Mouse (Mus musculus): ENCODE results near the gene Haus5. TPM values are rescaled to one million over a fixed set of nuclear protein-coding genes. Genes with fewer than 3 reads are reported as not detected.

The Haus5 gene
- polyA plus RNA-seq, 1 experiment, result 17.1 TPM

DNA sequence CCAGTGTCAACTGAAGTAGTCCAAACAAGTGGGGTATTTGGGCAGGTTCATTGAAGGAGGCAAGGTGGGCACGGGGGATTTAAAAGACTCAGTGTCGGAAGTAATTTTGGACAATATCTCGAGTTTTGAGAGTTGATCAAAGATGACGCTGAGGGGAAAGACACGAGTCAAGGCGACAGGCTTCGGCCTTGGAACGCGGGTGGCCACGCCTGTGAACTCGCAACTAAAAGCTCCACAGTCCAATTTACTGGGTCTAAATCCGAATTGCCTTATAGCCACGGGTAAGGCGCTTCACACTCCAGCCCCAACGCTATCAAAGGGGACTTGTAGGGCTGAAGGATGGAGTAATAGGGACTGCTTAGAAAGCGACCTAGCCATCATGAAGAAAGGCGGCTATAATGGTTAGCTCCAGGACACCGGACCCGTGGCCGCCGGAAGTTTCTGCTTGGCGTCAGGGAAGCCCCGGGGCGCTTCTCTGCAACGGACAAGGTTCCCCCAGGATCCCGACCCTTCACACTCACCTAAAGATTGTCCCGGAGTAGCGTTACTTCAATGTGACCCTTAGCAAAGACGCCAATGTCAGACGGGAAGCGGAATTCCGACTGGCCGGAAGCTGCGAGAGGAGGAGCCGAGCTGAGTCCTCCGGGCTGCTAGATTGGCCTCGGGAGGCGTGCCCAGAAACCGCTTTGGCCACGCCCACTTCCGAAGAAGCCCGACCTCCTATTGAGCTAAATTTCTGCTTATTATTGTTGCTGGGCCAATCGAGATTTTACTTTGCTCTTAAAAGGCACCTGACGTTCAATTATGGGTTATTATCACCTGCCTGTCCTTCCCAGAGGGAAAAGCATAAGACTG lies 39.0 kb downstream of the Haus5 start, which contains the start of gene Cox6b1:
TSS of gene Cox6b1 (minus strand) at position 622 of the 855 bp plus-strand sequence.
- H3K27ac ChIP-seq (ENCODE audit: insufficient read depth, low read length), result peak within 1 kb of the TSS; percentile 65
- H3K27me3 ChIP-seq (ENCODE audit: control insufficient read depth, insufficient read depth, low read length), result no peaks in the 10 kb centered on the region
- H3K4me1 ChIP-seq (ENCODE audit: control insufficient read depth, insufficient read depth, low read length), result peaks cover 3% of the 10 kb centered on the region; the same call in 1 of the 2 replicates
- 1% methylated on average over 44 of the region's 44 CpGs for WGBS
- H3K4me3 ChIP-seq (replicated peaks; ENCODE audit: insufficient read depth, low read depth, low read length), result peak within 1 kb of the TSS; percentile 98
- DNase-seq, result peak; percentile 85 to 88
- no peak for TF ChIP-seq CTCF (IDR thresholded peaks at IDR 0.05; ENCODE audit: borderline replicate concordance, insufficient read depth, low read depth, low read length)
- TF ChIP-seq POLR2A (IDR thresholded peaks at IDR 0.05; ENCODE audit: borderline replicate concordance, insufficient read depth, low read length), result peak; percentile 68; the same call in 1 of the 2 replicates

DNA sequence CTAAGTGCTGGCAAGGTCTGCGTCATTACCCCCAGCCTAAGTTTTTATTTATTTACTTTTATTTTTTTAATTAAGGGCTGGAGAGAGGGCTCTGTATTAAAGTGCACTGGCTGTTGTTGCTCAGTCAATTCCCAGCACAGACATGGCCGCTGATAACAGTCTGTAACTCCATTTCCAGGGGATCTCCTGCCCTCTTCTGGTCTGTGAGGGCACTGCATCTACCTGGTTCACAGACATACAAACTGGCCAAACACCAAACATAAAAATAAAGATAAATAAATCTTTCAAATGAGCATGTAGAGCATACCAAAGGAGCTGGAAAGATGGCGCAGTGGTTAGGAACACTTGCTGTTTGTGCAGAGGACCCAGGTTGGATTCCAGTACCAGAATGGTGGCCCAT lies 45.6 kb downstream of the Haus5 start:
- peak; percentile 33; the same call in 1 of the 2 replicates for TF ChIP-seq CTCF (IDR thresholded peaks at IDR 0.05; ENCODE audit: borderline replicate concordance, insufficient read depth, low read depth, low read length)
- no peak for TF ChIP-seq POLR2A (IDR thresholded peaks at IDR 0.05; ENCODE audit: borderline replicate concordance, insufficient read depth, low read length)
- H3K4me3 ChIP-seq (replicated peaks; ENCODE audit: insufficient read depth, low read depth, low read length), result no peak overlapping the region
- no peaks in the 10 kb centered on the region for H3K27me3 ChIP-seq (ENCODE audit: control insufficient read depth, insufficient read depth, low read length)
- H3K27ac ChIP-seq (ENCODE audit: insufficient read depth, low read length), result no peak overlapping the region
- H3K4me1 ChIP-seq (ENCODE audit: control insufficient read depth, insufficient read depth, low read length), result peaks cover 3% of the 10 kb centered on the region; the same call in 1 of the 2 replicates
- DNase-seq, result peak in 1 of 2 experiments; percentile 35
- WGBS, result 89% methylated on average over 3 of the region's 3 CpGs

DNA sequence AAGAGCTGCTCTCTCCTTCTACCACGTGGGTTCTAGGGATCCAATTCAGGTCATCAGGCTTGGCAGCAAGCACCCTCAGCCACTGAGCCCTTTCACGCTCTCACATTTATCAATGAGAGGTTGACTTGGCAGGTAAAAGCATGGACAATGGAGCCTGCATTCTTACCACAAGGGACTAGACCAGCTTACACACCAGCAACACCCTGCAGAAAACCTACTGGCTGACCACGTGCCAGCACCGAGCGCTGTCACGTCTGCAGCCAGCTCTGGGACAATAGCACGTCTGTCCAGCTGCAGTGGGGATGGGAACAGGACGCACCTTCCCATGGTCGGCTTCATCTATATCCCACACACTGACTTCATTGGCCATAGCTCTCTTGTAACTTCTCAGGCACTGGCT lies 46.1 kb downstream of the Haus5 start:
- Histone ChIP-seq H3K4me3 (replicated peaks; ENCODE audit: insufficient read depth, low read depth, low read length) (no peak overlapping the region), H3K27ac (ENCODE audit: insufficient read depth, low read length) (no peak overlapping the region), H3K4me1 (ENCODE audit: control insufficient read depth, insufficient read depth, low read length) (peaks cover 3% of the 10 kb centered on the region; the same call in 1 of the 2 replicates), H3K27me3 (ENCODE audit: control insufficient read depth, insufficient read depth, low read length) (no peaks in the 10 kb centered on the region)
- no peak for DNase-seq
- TF ChIP-seq CTCF (IDR thresholded peaks at IDR 0.05; ENCODE audit: borderline replicate concordance, insufficient read depth, low read depth, low read length), result no peak
- no peak for TF ChIP-seq POLR2A (IDR thresholded peaks at IDR 0.05; ENCODE audit: borderline replicate concordance, insufficient read depth, low read length)
- WGBS, result 84% methylated on average over 9 of the region's 9 CpGs

DNA sequence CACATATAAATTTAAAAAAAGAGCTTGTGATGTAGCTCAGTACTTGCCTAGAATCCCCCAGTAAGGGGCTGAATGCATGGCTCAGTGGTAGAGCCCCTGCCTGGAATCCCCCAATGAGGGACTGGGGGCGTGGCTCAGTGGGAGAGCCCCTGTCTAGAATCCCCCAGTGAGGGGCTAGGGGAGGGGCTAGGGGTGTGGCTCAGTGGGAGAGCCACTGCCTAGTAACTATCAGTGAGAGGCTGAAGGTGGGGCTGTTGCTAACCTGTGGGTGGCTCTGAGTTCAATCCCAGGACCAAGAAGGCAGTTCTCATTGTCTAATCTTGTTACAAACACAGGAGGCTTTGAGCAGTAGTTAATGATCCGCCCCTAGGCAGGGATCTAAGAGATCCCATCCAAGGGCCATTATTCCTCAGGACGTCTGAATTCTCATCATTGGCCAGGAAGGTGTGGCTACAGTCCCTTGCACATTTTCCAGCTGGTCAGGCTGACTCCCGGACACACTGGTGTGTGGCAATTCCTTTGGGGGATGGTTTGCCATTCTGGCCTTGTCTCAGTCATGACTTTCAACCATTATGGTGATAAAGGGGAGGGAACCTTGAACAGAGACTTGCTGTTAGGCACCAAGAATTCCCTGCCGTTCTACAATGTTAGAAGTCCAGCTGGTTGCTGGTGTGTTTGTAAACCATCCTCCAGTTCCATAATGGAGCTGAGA lies 49.6 kb downstream of the Haus5 start:
- DNase-seq, result no peak
- no peak for TF ChIP-seq CTCF (IDR thresholded peaks at IDR 0.05; ENCODE audit: borderline replicate concordance, insufficient read depth, low read depth, low read length)
- no peak for TF ChIP-seq POLR2A (IDR thresholded peaks at IDR 0.05; ENCODE audit: borderline replicate concordance, insufficient read depth, low read length)
- no peak overlapping the region for H3K27ac ChIP-seq (ENCODE audit: insufficient read depth, low read length)

DNA sequence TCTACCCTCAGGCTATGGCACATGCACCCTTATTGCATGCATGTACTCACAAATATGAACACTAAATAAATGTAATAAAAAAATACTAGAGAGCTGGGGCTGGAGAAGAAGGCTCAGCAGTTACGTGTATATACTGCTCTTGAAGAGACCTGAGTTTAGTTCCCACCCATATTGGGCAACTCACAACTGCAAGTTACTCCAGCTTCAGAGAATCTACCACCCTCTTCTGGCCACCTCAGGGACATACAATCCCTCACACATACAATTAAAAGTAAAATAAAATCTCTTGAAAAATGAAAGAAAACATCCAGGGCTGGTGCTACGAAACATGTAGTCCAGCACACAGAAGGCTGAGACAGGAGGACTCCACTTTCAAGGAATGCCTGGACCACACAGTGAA lies 50.3 kb downstream of the Haus5 start:
- WGBS, result 78% methylated on average over 2 of the region's 2 CpGs
- TF ChIP-seq CTCF (IDR thresholded peaks at IDR 0.05; ENCODE audit: borderline replicate concordance, insufficient read depth, low read depth, low read length) (no peak), POLR2A (IDR thresholded peaks at IDR 0.05; ENCODE audit: borderline replicate concordance, insufficient read depth, low read length) (no peak)

More for the DNA sequence above, 49.6 kb downstream of the Haus5 start:
- no peaks in the 10 kb centered on the region for H3K4me1 ChIP-seq (ENCODE audit: control insufficient read depth, insufficient read depth, low read length)
- no peak overlapping the region for H3K4me3 ChIP-seq (replicated peaks; ENCODE audit: insufficient read depth, low read depth, low read length)
- H3K27me3 ChIP-seq (ENCODE audit: control insufficient read depth, insufficient read depth, low read length), result no peaks in the 10 kb centered on the region
- 55% methylated on average over 5 of the region's 5 CpGs for WGBS

DNA sequence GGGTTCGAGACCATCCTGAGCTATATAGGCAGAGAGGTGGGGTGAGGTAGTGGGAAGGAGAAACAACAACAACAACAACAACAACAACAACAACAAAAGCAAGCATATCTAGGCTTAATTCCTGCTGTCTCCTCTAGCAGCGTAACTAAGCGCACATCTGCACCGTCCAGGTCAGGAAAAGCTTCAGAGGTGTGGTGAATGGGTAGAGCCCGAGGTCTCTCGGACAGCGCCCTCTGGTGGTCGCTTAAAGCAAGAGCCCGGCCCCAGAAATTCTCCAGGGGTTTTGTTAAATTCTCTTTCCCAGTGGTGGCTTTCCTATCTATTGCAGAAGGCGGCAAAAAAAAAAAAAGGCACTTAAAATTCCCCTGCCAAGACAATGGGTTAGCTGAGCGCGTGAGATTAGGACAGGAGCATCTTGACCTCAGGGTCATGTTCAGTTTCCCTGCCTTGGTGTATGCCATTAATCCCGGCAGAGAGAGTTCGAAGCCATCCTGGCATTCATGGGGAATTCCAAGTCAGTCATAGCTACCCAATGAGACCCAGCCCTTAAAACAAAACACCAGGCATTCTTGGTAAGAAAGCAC lies 51.2 kb downstream of the Haus5 start:
- Histone ChIP-seq H3K27me3 (ENCODE audit: control insufficient read depth, insufficient read depth, low read length) (no peaks in the 10 kb centered on the region), H3K4me3 (replicated peaks; ENCODE audit: insufficient read depth, low read depth, low read length) (no peak overlapping the region), H3K27ac (ENCODE audit: insufficient read depth, low read length) (no peak overlapping the region), H3K4me1 (ENCODE audit: control insufficient read depth, insufficient read depth, low read length) (no peaks in the 10 kb centered on the region)
- TF ChIP-seq CTCF (IDR thresholded peaks at IDR 0.05; ENCODE audit: borderline replicate concordance, insufficient read depth, low read depth, low read length), result peak; percentile 58
- no peak for TF ChIP-seq POLR2A (IDR thresholded peaks at IDR 0.05; ENCODE audit: borderline replicate concordance, insufficient read depth, low read length)
- 20% methylated on average over 14 of the region's 14 CpGs for WGBS
- DNase-seq, result peak; percentile 49 to 70

More for the DNA sequence above, 50.3 kb downstream of the Haus5 start:
- Histone ChIP-seq H3K27me3 (ENCODE audit: control insufficient read depth, insufficient read depth, low read length) (no peaks in the 10 kb centered on the region), H3K4me1 (ENCODE audit: control insufficient read depth, insufficient read depth, low read length) (no peaks in the 10 kb centered on the region), H3K4me3 (replicated peaks; ENCODE audit: insufficient read depth, low read depth, low read length) (no peak overlapping the region), H3K27ac (ENCODE audit: insufficient read depth, low read length) (no peak overlapping the region)
- DNase-seq, result no peak

DNA sequence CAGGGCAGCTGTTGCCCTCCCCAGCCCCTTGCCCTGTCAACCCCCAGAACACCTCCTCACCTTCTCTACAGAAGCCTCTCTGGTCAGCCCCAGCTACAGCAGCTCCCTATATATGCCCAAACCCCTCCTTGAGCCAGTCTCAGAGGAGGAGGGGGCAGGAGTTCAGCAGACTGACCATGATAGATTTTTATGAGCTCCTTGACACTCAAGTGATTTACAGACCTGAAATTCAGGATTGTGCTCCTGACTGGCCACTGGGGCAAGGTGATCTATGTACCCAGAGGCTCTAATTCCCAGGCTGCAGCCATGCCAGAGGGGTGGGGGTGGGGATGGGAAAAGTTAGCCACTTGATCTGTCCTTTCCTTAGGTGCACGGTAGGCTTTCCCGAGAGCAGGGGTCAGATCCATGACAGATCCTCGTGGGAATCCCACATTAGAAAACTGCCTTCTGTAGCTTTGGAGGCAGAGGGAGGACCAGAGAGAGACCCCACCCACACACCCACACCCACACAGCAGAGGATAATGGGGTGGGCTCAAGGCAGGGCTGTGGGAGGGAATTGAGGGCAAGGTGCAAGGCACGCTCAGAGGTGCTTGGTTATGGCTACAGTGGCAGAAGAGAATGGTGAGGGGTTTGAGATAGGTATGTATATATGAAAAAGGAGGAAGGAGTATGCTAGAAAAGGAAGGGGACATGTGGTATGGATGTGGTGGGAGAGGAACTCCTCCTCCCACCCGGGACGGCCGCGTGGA lies 52.0 kb downstream of the Haus5 start, which contains the start of gene Upk1a:
TSS of gene Upk1a (minus strand) at position 194 of the 749 bp plus-strand sequence.
- no peak for DNase-seq
- no peaks in the 10 kb centered on the region for H3K27me3 ChIP-seq (ENCODE audit: control insufficient read depth, insufficient read depth, low read length)
- H3K4me1 ChIP-seq (ENCODE audit: control insufficient read depth, insufficient read depth, low read length), result no peaks in the 10 kb centered on the region
- H3K27ac ChIP-seq (ENCODE audit: insufficient read depth, low read length), result no peak within 1 kb of the TSS
- 83% methylated on average over 8 of the region's 8 CpGs for WGBS
- TF ChIP-seq CTCF (IDR thresholded peaks at IDR 0.05; ENCODE audit: borderline replicate concordance, insufficient read depth, low read depth, low read length), result no peak
- TF ChIP-seq POLR2A (IDR thresholded peaks at IDR 0.05; ENCODE audit: borderline replicate concordance, insufficient read depth, low read length), result no peak
- no peak within 1 kb of the TSS for H3K4me3 ChIP-seq (replicated peaks; ENCODE audit: insufficient read depth, low read depth, low read length)

Measured in cerebellum, adult 2 months (tissue).